Mouse (Mus musculus): ENCODE results near the gene Ptpre. TPM values are rescaled to one million over a fixed set of nuclear protein-coding genes. Genes with fewer than 3 reads are reported as not detected.

Gene Ptpre
- polyA plus RNA-seq, 1 experiment from 2014 or later, result 3.4 TPM

DNA sequence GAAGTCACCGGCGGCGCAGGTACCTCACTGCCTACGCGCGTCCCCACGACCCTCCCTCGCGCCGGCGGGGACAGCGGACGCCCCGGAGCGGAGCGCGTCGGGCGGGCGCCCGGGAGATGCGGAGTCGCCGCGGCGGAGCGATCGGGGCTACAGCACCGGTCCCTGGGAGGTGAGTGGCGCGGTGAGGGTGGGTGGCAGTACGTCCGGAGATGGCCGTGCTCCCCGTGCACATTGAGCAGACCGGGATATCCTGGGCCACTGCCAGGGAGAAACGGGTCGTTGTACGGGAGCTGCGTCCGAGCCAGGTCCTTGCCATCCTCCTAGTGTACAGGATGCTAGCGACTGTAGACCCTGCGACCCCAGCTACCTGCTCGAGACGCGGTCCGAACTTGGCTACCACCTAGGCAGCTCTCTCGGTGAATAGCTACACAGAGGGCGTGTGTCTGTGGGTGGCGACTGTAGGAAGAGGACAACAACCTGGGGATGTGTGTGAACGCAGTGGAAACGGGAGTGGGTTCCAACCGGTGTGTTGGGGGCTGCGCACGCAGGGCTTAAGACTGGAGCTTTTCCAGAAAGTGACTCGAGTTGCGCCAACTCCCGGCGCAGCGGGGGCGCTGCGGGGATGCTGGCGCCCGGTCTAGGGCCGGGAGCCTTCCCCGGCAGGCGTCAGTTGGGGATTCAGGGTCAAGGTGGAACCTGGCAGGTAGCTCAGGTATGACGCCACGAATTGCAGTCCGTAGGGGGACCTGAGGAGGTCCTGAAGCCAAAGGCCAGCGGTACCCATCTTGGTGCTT lies 864 bp downstream of the Ptpre start:
- H3K9me3 ChIP-seq, result no peaks in the 10 kb centered on the region
- peaks cover 8% of the 10 kb centered on the region; the same call in 1 of the 2 replicates for H3K27me3 ChIP-seq
- peak overlapping the region; percentile 57 for H3K9ac ChIP-seq (replicated peaks)
- H3K27ac ChIP-seq (replicated peaks), result peak overlapping the region; percentile 23; the same call in 1 of the 2 replicates
- peak overlapping the region; percentile 63 for H3K4me3 ChIP-seq
- peak; percentile 81 for ATAC-seq (replicated peaks)
- WGBS, result under 1% methylated on average over 71 of the region's 71 CpGs
- peaks cover 5% of the 10 kb centered on the region; the same call in 1 of the 2 replicates for H3K4me1 ChIP-seq
- H3K36me3 ChIP-seq, result no peaks in the 10 kb centered on the region
- H3K4me2 ChIP-seq (replicated peaks), result peak overlapping the region; percentile 95

GRCm38 (mm10) chr7:135539429-135539828 lies 2.1 kb downstream of the Ptpre start:
- ATAC-seq (replicated peaks), result no peak
- Histone ChIP-seq H3K27ac (replicated peaks) (no peak overlapping the region), H3K4me2 (replicated peaks) (no peak overlapping the region), H3K9ac (replicated peaks) (no peak overlapping the region), H3K4me1 (peaks cover 5% of the 10 kb centered on the region; the same call in 1 of the 2 replicates), H3K36me3 (no peaks in the 10 kb centered on the region), H3K4me3 (no peak overlapping the region), H3K27me3 (peaks cover 8% of the 10 kb centered on the region; the same call in 1 of the 2 replicates), H3K9me3 (no peaks in the 10 kb centered on the region)
- 97% methylated on average over 2 of the region's 2 CpGs for WGBS

DNA sequence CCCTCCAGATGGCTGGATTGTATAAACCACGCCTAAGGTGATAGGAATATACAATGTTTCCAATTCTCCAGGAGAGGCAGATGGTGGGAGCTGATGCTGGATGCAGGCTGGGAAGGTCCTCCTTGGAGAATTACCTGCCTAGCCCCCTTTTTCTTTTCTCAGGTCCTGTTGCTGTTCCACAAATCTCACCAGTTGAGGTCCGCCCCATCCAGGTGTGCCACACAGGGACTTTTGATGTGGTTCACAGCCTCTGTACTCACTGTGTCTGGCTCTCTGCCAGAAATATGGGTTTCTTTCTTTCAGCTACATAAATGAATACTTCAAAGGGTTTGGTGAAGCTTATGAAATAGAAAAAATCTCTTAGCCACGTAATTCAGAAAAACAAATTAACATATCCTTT lies 5.0 kb downstream of the Ptpre start:
- H3K27ac ChIP-seq (replicated peaks), result no peak overlapping the region
- no peak for ATAC-seq (replicated peaks)
- H3K36me3 ChIP-seq, result no peaks in the 10 kb centered on the region
- H3K4me3 ChIP-seq, result no peak overlapping the region
- H3K4me1 ChIP-seq, result peaks cover 5% of the 10 kb centered on the region; the same call in 1 of the 2 replicates
- no peak overlapping the region for H3K4me2 ChIP-seq (replicated peaks)
- H3K9me3 ChIP-seq, result no peaks in the 10 kb centered on the region
- WGBS, result 57% methylated on average over 3 of the region's 3 CpGs
- H3K9ac ChIP-seq (replicated peaks), result no peak overlapping the region
- peaks cover 8% of the 10 kb centered on the region; the same call in 1 of the 2 replicates for H3K27me3 ChIP-seq

- no peak for ATAC-seq (replicated peaks)
- Histone ChIP-seq H3K27ac (replicated peaks) (no peak overlapping the region), H3K27me3 (peaks cover 8% of the 10 kb centered on the region; the same call in 1 of the 2 replicates), H3K36me3 (no peaks in the 10 kb centered on the region), H3K4me3 (no peak overlapping the region), H3K4me2 (replicated peaks) (no peak overlapping the region), H3K9me3 (no peaks in the 10 kb centered on the region), H3K4me1 (peaks cover 5% of the 10 kb centered on the region; the same call in 1 of the 2 replicates), H3K9ac (replicated peaks) (no peak overlapping the region)
- 44% methylated on average over 3 of the region's 3 CpGs for WGBS
Measured at GRCm38 (mm10) chr7:135543033-135543432, 5.8 kb downstream of the Ptpre start.

- H3K36me3 ChIP-seq, result no peaks in the 10 kb centered on the region
- ATAC-seq (replicated peaks), result no peak
- peaks cover 4% of the 10 kb centered on the region; the same call in 1 of the 2 replicates for H3K27me3 ChIP-seq
- H3K4me3 ChIP-seq, result no peak overlapping the region
- no peaks in the 10 kb centered on the region for H3K9me3 ChIP-seq
- H3K9ac ChIP-seq (replicated peaks), result no peak overlapping the region
- WGBS, result 89% methylated on average over 6 of the region's 6 CpGs
- no peak overlapping the region for H3K4me2 ChIP-seq (replicated peaks)
- no peak overlapping the region for H3K27ac ChIP-seq (replicated peaks)
- H3K4me1 ChIP-seq, result no peaks in the 10 kb centered on the region
Measured at GRCm38 (mm10) chr7:135544321-135544720, 7.0 kb downstream of the Ptpre start.

- no peak for ATAC-seq (replicated peaks)
- Histone ChIP-seq H3K27me3 (no peaks in the 10 kb centered on the region), H3K27ac (replicated peaks) (no peak overlapping the region), H3K9me3 (no peaks in the 10 kb centered on the region), H3K36me3 (no peaks in the 10 kb centered on the region), H3K9ac (replicated peaks) (no peak overlapping the region), H3K4me2 (replicated peaks) (no peak overlapping the region), H3K4me3 (no peak overlapping the region), H3K4me1 (no peaks in the 10 kb centered on the region)
- WGBS, result 80% methylated on average over 7 of the region's 7 CpGs
Measured at GRCm38 (mm10) chr7:135545957-135546356, 8.7 kb downstream of the Ptpre start.

DNA sequence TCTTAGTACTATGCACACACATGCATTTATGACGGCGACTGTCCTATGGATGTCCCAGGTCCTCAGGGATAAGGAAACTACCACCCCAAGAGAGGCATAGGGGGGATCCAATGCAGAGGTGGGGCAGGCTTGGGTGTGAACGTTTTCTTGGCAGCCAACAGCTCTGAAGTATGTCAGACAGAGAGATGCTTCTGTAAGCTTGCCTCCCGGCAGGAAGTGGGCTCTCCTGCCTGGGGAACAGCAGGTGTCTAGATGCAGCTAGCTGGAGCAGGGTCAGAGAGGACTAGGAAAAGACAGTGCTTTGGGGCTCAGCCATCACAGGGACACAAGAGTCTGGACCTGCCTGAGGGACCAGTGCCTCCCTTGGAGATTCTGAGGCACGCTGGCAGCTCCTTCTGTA lies 9.2 kb downstream of the Ptpre start:
- ATAC-seq (replicated peaks), result no peak
- no peak overlapping the region for H3K4me3 ChIP-seq
- no peak overlapping the region for H3K9ac ChIP-seq (replicated peaks)
- H3K9me3 ChIP-seq, result no peaks in the 10 kb centered on the region
- no peak overlapping the region for H3K4me2 ChIP-seq (replicated peaks)
- H3K36me3 ChIP-seq, result no peaks in the 10 kb centered on the region
- WGBS, result 56% methylated on average over 5 of the region's 5 CpGs
- H3K27me3 ChIP-seq, result no peaks in the 10 kb centered on the region
- H3K27ac ChIP-seq (replicated peaks), result no peak overlapping the region
- no peaks in the 10 kb centered on the region for H3K4me1 ChIP-seq

- Histone ChIP-seq H3K9ac (replicated peaks) (no peak overlapping the region), H3K4me3 (no peak overlapping the region), H3K4me1 (no peaks in the 10 kb centered on the region), H3K4me2 (replicated peaks) (no peak overlapping the region), H3K27ac (replicated peaks) (no peak overlapping the region), H3K27me3 (no peaks in the 10 kb centered on the region), H3K36me3 (no peaks in the 10 kb centered on the region), H3K9me3 (no peaks in the 10 kb centered on the region)
- ATAC-seq (replicated peaks), result no peak
- WGBS, result 71% methylated on average over 6 of the region's 6 CpGs
Measured at GRCm38 (mm10) chr7:135548434-135548833, 11.2 kb downstream of the Ptpre start.

GRCm38 (mm10) chr7:135551547-135551946 lies 14.3 kb downstream of the Ptpre start:
- Histone ChIP-seq H3K36me3 (no peaks in the 10 kb centered on the region), H3K27ac (replicated peaks) (no peak overlapping the region), H3K4me1 (no peaks in the 10 kb centered on the region), H3K9ac (replicated peaks) (no peak overlapping the region), H3K9me3 (no peaks in the 10 kb centered on the region), H3K4me3 (no peak overlapping the region), H3K4me2 (replicated peaks) (no peak overlapping the region), H3K27me3 (no peaks in the 10 kb centered on the region)
- ATAC-seq (replicated peaks), result no peak
- WGBS, result 66% methylated on average over 1 of the region's 1 CpGs

- no peak overlapping the region for H3K9ac ChIP-seq (replicated peaks)
- no peak overlapping the region for H3K4me2 ChIP-seq (replicated peaks)
- H3K27ac ChIP-seq (replicated peaks), result no peak overlapping the region
- no peaks in the 10 kb centered on the region for H3K27me3 ChIP-seq
- no peaks in the 10 kb centered on the region for H3K9me3 ChIP-seq
- WGBS, result 71% methylated on average over 3 of the region's 3 CpGs
- no peak overlapping the region for H3K4me3 ChIP-seq
- no peaks in the 10 kb centered on the region for H3K4me1 ChIP-seq
- no peak for ATAC-seq (replicated peaks)
- no peaks in the 10 kb centered on the region for H3K36me3 ChIP-seq
Measured at GRCm38 (mm10) chr7:135553550-135553949, 16.3 kb downstream of the Ptpre start.

DNA sequence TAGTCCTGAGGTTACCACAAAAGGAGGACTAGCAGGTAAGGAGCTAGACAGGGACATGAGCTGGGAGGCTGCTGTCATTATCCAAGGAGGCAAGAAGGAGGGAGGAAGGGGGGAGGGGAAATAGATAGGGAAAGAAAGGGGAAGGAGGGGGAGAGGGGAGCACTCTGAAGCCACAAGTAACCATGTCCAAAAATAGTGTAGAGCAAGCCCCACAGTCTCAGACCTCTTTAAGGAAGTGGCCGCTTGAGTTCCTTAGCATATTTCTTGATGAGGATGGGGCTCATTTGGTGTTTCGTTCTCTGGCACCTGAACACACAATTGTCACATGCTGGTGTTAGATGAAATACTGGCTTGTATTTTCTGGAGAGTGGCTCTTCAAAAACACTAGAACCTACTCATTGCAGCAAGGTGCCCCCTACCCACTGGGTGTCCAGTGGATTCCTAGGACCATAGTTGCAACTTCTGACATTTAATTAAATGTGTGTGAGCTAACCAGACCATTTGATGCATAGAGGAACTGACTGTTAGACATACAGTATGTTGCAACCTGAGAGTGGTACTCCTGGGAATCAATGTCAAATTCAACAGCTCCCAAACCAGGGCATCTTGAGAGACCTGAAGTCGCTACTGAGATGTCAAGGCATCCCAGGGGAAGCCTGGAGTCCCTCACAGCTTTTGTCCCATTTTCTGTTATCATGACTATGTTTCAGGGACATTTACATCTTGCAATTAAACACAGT lies 19.6 kb downstream of the Ptpre start:
- 85% methylated on average over 3 of the region's 3 CpGs for WGBS

GRCm38 (mm10) chr7:135560280-135560679 lies 23.0 kb downstream of the Ptpre start:
- H3K9me3 ChIP-seq, result no peaks in the 10 kb centered on the region
- no peak overlapping the region for H3K27ac ChIP-seq (replicated peaks)
- no peak overlapping the region for H3K4me3 ChIP-seq
- ATAC-seq (replicated peaks), result no peak
- 62% methylated on average over 1 of the region's 1 CpGs for WGBS
- H3K4me2 ChIP-seq (replicated peaks), result no peak overlapping the region
- no peak overlapping the region for H3K9ac ChIP-seq (replicated peaks)
- H3K27me3 ChIP-seq, result no peaks in the 10 kb centered on the region
- no peaks in the 10 kb centered on the region for H3K4me1 ChIP-seq
- H3K36me3 ChIP-seq, result no peaks in the 10 kb centered on the region

More for the DNA sequence above, 19.6 kb downstream of the Ptpre start:
- Histone ChIP-seq H3K36me3 (no peaks in the 10 kb centered on the region), H3K4me3 (no peak overlapping the region), H3K27ac (replicated peaks) (no peak overlapping the region), H3K9me3 (no peaks in the 10 kb centered on the region), H3K4me1 (no peaks in the 10 kb centered on the region), H3K4me2 (replicated peaks) (no peak overlapping the region), H3K27me3 (no peaks in the 10 kb centered on the region), H3K9ac (replicated peaks) (no peak overlapping the region)
- ATAC-seq (replicated peaks), result no peak
